Mouse (Mus musculus): ENCODE results near the gene Sik2.

The Sik2 gene

GRCm38 (mm10) chr9:50918131-50918530 is 90.7 kb downstream of the Sik2 start:
- no peak for DNase-seq (ENCODE audit: low read depth, low spot score)

- no peak for DNase-seq (ENCODE audit: low read depth, low spot score)
Measured at GRCm38 (mm10) chr9:50911861-50912515, 96.9 kb downstream of the Sik2 start.

GRCm38 (mm10) chr9:50905321-50905720 is 103.6 kb downstream of the Sik2 start:
- DNase-seq (ENCODE audit: low read depth, low spot score): no peak

- no peak for DNase-seq (ENCODE audit: low read depth, low spot score)
Measured at GRCm38 (mm10) chr9:50904196-50904847, 104.6 kb downstream of the Sik2 start.

GRCm38 (mm10) chr9:50900026-50900920 is 108.6 kb downstream of the Sik2 start:
- no peak for DNase-seq (ENCODE audit: low read depth, low spot score)

- no peak for DNase-seq (ENCODE audit: low read depth, low spot score)
Measured at GRCm38 (mm10) chr9:50893665-50894064, 115.2 kb downstream of the Sik2 start.

- no peak for DNase-seq (ENCODE audit: low read depth, low spot score)
Measured at GRCm38 (mm10) chr9:50890494-50891090, 118.3 kb downstream of the Sik2 start.

- no peak for DNase-seq (ENCODE audit: low read depth, low spot score)
Measured at GRCm38 (mm10) chr9:50889964-50890363, 118.9 kb downstream of the Sik2 start.

GRCm38 (mm10) chr9:50889211-50889610 is 119.7 kb downstream of the Sik2 start:
- DNase-seq (ENCODE audit: low read depth, low spot score): no peak

- no peak for DNase-seq (ENCODE audit: low read depth, low spot score)
Measured at GRCm38 (mm10) chr9:50887351-50887750, 121.5 kb downstream of the Sik2 start.

- DNase-seq (ENCODE audit: low read depth, low spot score): no peak
Measured at GRCm38 (mm10) chr9:50886870-50887269, 122.0 kb downstream of the Sik2 start.

- DNase-seq (ENCODE audit: low read depth, low spot score): no peak
Measured at GRCm38 (mm10) chr9:50885600-50885987, 123.3 kb downstream of the Sik2 start.

- no peak for DNase-seq (ENCODE audit: low read depth, low spot score)
Measured at GRCm38 (mm10) chr9:50884741-50885599, 123.9 kb downstream of the Sik2 start.

GRCm38 (mm10) chr9:50884093-50884492 is 124.8 kb downstream of the Sik2 start:
- no peak for DNase-seq (ENCODE audit: low read depth, low spot score)

- DNase-seq (ENCODE audit: low read depth, low spot score): no peak
Measured at GRCm38 (mm10) chr9:50882183-50882582, 126.7 kb downstream of the Sik2 start.

GRCm38 (mm10) chr9:50877431-50877830 is 131.4 kb downstream of the Sik2 start:
- DNase-seq (ENCODE audit: low read depth, low spot score): no peak

- DNase-seq (ENCODE audit: low read depth, low spot score): no peak
Measured at GRCm38 (mm10) chr9:50876287-50876686, 132.6 kb downstream of the Sik2 start.

- no peak for DNase-seq (ENCODE audit: low read depth, low spot score)
Measured at GRCm38 (mm10) chr9:50875470-50875869, 133.4 kb downstream of the Sik2 start.

GRCm38 (mm10) chr9:50874031-50874430 is 134.8 kb downstream of the Sik2 start:
- DNase-seq (ENCODE audit: low read depth, low spot score): no peak

GRCm38 (mm10) chr9:50873210-50873609 is 135.7 kb downstream of the Sik2 start:
- no peak for DNase-seq (ENCODE audit: low read depth, low spot score)

GRCm38 (mm10) chr9:50868182-50868581 is 140.7 kb downstream of the Sik2 start:
- no peak for DNase-seq (ENCODE audit: low read depth, low spot score)
